Mouse (Mus musculus) limb, embryonic 14.5 days (tissue): ENCODE measurements around the gene Gimap9. TPM values are rescaled to one million over a fixed set of nuclear protein-coding genes. Genes with fewer than 3 reads are reported as not detected.

Experiments
- ATAC-seq: fragments of 200-750 bp; cut with Nextera tagmentation; 2 replicates; pipeline ENCODE4 v1.8.0; 2017; ENCODE audit warnings: low read depth, moderate number of reproducible peaks, moderate TSS enrichment; ENCODE audit not compliant: low FRiP score
- DNase-seq: peaks from one replicate; pipeline ENCODE4 v3.0.0-alpha.2; 2015; ENCODE audit warnings: low spot score
- H3K27ac ChIP-seq: fragments of 300-500 bp; sonication (generic); replicated peaks from 2 replicates; pipeline ENCODE4 v1.5.1; 2014; ENCODE audit warnings: low read depth, mild to moderate bottlenecking, low read length, moderate library complexity, mixed read lengths
- H3K27me3 ChIP-seq: fragments of 300-500 bp; sonication (generic); 2 replicates; pipeline ENCODE4 v1.6.1; 2014; ENCODE audit warnings: low read length, mixed read lengths; ENCODE audit not compliant: control insufficient read depth, insufficient read depth
- H3K36me3 ChIP-seq: fragments of 300-500 bp; sonication (generic); 2 replicates; pipeline ENCODE4 v1.6.1; 2014; ENCODE audit warnings: mild to moderate bottlenecking, low read length, moderate library complexity, mixed read lengths; ENCODE audit not compliant: control insufficient read depth, insufficient read depth
- H3K4me1 ChIP-seq: fragments of 300-500 bp; sonication (generic); 2 replicates; pipeline ENCODE4 v1.6.1; 2014; ENCODE audit warnings: antibody characterized with exemption, low read length, mixed read lengths; ENCODE audit not compliant: control insufficient read depth, insufficient read depth
- H3K4me2 ChIP-seq: fragments of 300-500 bp; sonication (generic); replicated peaks from 2 replicates; pipeline ENCODE4 v1.6.1; 2014; ENCODE audit warnings: low read depth, mild to moderate bottlenecking, low read length, moderate library complexity; ENCODE audit not compliant: severe bottlenecking
- H3K4me3 ChIP-seq: fragments of 300-500 bp; sonication (generic); replicated peaks from 2 replicates; pipeline ENCODE4 v1.5.1; 2014; ENCODE audit warnings: low read length
- H3K9ac ChIP-seq: fragments of 300-500 bp; sonication (generic); 2 replicates; pipeline ENCODE4 v1.6.1; 2014; ENCODE audit warnings: mild to moderate bottlenecking, low read depth, low read length, moderate library complexity; ENCODE audit not compliant: severe bottlenecking
- H3K9me3 ChIP-seq: fragments of 300-500 bp; sonication (generic); 2 replicates; pipeline ENCODE4 v1.6.1; 2016; ENCODE audit warnings: low read length; ENCODE audit not compliant: control insufficient read depth
- POLR2A ChIP-seq: fragments of 200-500 bp; IDR thresholded peaks from 2 replicates; pipeline ENCODE4 v1.8.0; 2012; ENCODE audit warnings: inconsistent platforms, mild to moderate bottlenecking, moderate library complexity, borderline replicate concordance; ENCODE audit not compliant: insufficient read depth, insufficient read length; ENCODE audit errors: extremely low read depth
- WGBS: fragments of 180-500 bp; shearing (Covaris S2); extraction: QIAGEN DNeasy Blood & Tissue Kit; methylation state at CpG from one replicate; pipeline ENCODE4 v1.1.7; 2014; 5-methylcytosine and 5-hydroxymethylcytosine counted together
- polyA plus RNA-seq, 2 experiments: library from polyadenylated mRNA; depleted of rRNA in 1 of 2; stranded (reverse) in 1 of 2; unstranded in 1 of 2; fragments of >200 nt; fragmentation: Nextera tagmentation in 1 of 2; extraction: Ambion mirVana in 1 of 2; gene quantifications; 2 replicates each; pipeline versions ENCODE4 v1.2.1 to v1.2.3; 2012 to 2014

Gimap9 gene
- polyA plus RNA-seq, 2 experiments, result 6.2 TPM

DNA sequence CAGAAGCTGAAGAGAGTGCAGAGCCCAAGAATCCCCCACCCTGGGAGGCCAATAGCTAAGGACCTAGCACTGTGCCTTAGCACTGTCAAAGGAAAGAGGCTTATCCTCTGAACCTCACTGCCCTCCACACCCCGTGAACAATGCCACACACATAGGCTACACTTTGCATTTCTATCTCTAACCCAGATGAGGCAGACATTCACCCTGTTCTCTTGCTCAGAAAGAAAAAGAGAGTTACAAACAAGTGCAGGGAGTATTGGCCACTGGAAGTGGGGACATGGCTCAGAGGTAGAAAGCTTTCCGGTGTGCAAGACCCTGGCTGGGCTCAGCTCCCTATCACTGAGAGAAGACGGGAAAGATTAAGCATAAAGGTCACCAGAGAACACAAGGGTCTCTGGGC lies 30.2 kb downstream of the Gimap9 start:
- Histone ChIP-seq H3K9ac (no peak overlapping the region), H3K36me3 (no peaks in the 10 kb centered on the region), H3K9me3 (no peaks in the 10 kb centered on the region), H3K27me3 (no peaks in the 10 kb centered on the region), H3K4me2 (no peak overlapping the region), H3K27ac (no peak overlapping the region), H3K4me1 (no peaks in the 10 kb centered on the region), H3K4me3 (no peak overlapping the region)
- no peak for ATAC-seq
- DNase-seq, result no peak
- 72% methylated on average over 3 of the region's 3 CpGs for whole genome bisulfite sequencing
- no peak for TF ChIP-seq POLR2A

DNA sequence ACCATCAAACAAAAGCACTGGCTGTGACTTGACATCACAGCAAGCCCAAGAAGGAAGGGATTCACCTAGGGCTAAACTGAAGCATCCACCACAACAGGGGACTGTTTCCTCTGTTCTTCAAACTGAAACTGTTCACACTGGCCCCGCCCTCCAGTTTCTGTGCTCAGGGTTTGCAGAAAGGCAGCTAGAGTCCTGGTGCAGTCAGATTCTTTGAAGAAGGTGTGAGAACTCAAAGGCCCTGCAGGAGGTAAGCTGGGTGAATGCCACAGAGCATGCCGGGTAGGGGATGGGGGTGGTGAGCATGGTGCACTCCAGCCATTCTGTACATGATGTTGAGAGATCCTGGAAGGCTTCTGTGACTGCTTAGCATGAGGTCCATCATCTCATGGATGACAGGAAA lies 42.5 kb downstream of the Gimap9 start, which contains the start of the genes Gm28053 and Gimap7:
Gene Gm28053, plus strand, starts transcription at position 153 of the 400 bp plus-strand sequence.
Gene Gimap7, plus strand, starts transcription at position 167 of the 400 bp plus-strand sequence.
- H3K4me1 ChIP-seq, result no peaks in the 10 kb centered on the region
- no peaks in the 10 kb centered on the region for H3K36me3 ChIP-seq
- no peak within 1 kb of the TSS for H3K4me3 ChIP-seq
- DNase-seq, result no peak
- WGBS, result 47% methylated on average over 2 of the region's 2 CpGs
- no peaks in the 10 kb centered on the region for H3K9me3 ChIP-seq
- H3K9ac ChIP-seq, result no peak within 1 kb of the TSS
- no peak for ATAC-seq
- no peak within 1 kb of the TSS for H3K27ac ChIP-seq
- TF ChIP-seq POLR2A, result no peak
- no peaks in the 10 kb centered on the region for H3K27me3 ChIP-seq
- H3K4me2 ChIP-seq, result no peak within 1 kb of the TSS

DNA sequence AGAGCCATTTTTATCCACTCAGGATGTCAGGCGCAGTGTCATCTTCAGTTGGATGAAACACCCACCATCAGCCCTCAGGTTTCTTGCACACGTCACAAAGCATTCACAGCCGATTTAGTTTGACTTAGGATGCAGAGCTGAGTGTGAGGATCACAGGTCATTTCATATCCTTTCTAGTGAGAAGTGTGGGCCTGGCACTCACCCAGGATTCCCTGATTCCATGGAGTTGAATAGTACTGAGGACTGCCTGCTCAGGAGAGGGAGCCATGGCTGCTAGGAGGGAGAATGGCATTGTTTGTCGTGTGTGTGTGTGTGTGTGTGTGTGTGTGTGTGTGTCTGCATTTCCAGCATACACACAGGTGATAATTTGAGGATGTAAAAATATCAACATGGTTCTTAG lies 44.4 kb downstream of the Gimap9 start:
- DNase-seq, result no peak
- H3K27me3 ChIP-seq, result no peaks in the 10 kb centered on the region
- no peak for TF ChIP-seq POLR2A
- H3K9me3 ChIP-seq, result no peaks in the 10 kb centered on the region
- no peak overlapping the region for H3K9ac ChIP-seq
- peaks cover 2% of the 10 kb centered on the region; the same call in 1 of the 2 replicates for H3K4me1 ChIP-seq
- H3K27ac ChIP-seq, result no peak overlapping the region
- H3K4me2 ChIP-seq, result no peak overlapping the region
- no peak for ATAC-seq
- H3K36me3 ChIP-seq, result no peaks in the 10 kb centered on the region
- 80% methylated on average over 4 of the region's 4 CpGs for WGBS
- no peak overlapping the region for H3K4me3 ChIP-seq

DNA sequence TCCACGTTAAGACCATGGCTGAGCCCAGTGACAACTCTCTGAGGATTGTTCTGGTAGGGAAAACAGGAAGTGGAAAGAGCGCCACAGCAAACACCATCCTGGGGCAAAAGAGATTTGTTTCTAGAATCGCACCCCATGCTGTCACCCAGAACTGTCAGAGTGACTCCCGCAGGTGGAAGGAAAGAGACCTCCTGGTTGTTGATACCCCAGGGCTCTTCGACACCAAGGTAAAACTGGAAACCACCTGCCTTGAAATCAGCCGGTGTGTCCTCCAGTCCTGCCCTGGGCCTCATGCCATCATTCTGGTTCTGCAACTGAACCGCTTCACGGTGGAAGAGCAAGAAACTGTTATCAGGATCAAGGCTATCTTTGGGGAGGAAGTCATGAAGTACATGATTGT lies 47.5 kb downstream of the Gimap9 start:
- ATAC-seq (no peak), DNase-seq (no peak)
- TF ChIP-seq POLR2A, result no peak
- H3K4me3 ChIP-seq, result no peak overlapping the region
- no peaks in the 10 kb centered on the region for H3K9me3 ChIP-seq
- H3K36me3 ChIP-seq, result no peaks in the 10 kb centered on the region
- H3K4me1 ChIP-seq, result peaks cover 8% of the 10 kb centered on the region; the same call in 1 of the 2 replicates
- no peak overlapping the region for H3K9ac ChIP-seq
- H3K27ac ChIP-seq, result no peak overlapping the region
- H3K27me3 ChIP-seq, result no peaks in the 10 kb centered on the region
- 77% methylated on average over 8 of the region's 8 CpGs for WGBS
- no peak overlapping the region for H3K4me2 ChIP-seq

DNA sequence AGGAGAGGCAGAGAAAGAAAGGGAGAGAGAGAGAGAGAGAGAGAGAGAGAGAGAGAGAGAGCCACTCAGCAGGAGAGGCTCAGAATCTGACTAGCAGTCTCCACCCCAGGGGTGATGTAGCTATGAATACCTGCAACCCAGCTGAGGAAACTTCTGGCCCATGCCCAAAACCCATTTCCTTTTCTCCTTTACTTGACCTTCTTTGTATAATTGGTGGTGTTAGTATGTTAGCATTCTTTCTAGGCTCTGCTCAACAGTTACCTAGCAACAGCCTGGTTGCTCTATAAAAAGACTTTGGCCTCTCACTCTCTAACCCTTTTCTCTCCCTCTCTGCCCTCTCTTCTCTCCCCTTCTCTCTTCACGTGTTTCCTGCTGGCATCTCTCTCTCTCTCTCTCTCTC lies 49.5 kb downstream of the Gimap9 start:
- peak; percentile 62; the same call in 1 of the 2 replicates for ATAC-seq
- 11% methylated on average over 1 of the region's 1 CpGs for WGBS

DNA sequence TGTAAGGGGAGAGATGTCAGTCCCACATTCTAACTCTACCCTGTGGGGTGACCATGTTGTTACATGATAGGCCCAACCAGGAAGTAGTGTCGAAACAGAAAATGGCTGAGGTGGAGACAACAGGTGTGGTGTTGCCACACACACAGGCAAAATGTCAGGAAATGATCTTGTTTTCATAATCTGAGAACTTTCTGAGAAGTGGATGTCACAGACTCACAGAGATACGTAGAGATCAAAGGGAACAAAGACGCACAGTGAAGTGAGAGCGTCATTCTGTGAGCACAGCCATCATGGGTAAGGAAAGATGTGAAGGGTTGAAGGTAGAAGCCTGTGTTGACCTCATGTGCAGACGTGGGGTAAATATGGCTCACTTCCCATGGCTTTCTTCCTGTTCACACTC lies 51.8 kb downstream of the Gimap9 start:
- 85% methylated on average over 5 of the region's 5 CpGs for WGBS

More for the DNA sequence above, 49.5 kb downstream of the Gimap9 start:
- Histone ChIP-seq H3K4me1 (peaks cover 8% of the 10 kb centered on the region; the same call in 1 of the 2 replicates), H3K27ac (no peak overlapping the region), H3K4me2 (no peak overlapping the region), H3K9me3 (no peaks in the 10 kb centered on the region), H3K27me3 (no peaks in the 10 kb centered on the region), H3K36me3 (no peaks in the 10 kb centered on the region), H3K4me3 (no peak overlapping the region), H3K9ac (no peak overlapping the region)
- peak; percentile 76 for DNase-seq
- TF ChIP-seq POLR2A, result no peak

More for the DNA sequence above, 51.8 kb downstream of the Gimap9 start:
- Histone ChIP-seq H3K27ac (no peak overlapping the region), H3K4me2 (no peak overlapping the region), H3K36me3 (no peaks in the 10 kb centered on the region), H3K9me3 (no peaks in the 10 kb centered on the region), H3K4me3 (no peak overlapping the region), H3K27me3 (no peaks in the 10 kb centered on the region), H3K9ac (no peak overlapping the region), H3K4me1 (peaks cover 8% of the 10 kb centered on the region; the same call in 1 of the 2 replicates)
- no peak for TF ChIP-seq POLR2A
- ATAC-seq, result no peak
- DNase-seq, result no peak

Other genes with a start within 250 kb of the Gimap9 start
- 43.5 and 62.1 TPM in 2 replicates for gene Zfp467, start 230.3 kb upstream of the Gimap9 start, polyA plus RNA-seq (2012; rRNA removed)
- gene Zfp467, start 230.3 kb upstream of the Gimap9 start, polyA plus RNA-seq (2014; fragmentation: Nextera tagmentation; extraction: Ambion mirVana), result 29.3 TPM in 2 replicates
- gene Sspo, start 227.9 kb upstream of the Gimap9 start, polyA plus RNA-seq (2012; rRNA removed), result 1.2 and 1.9 TPM in 2 replicates
- gene Sspo, start 227.9 kb upstream of the Gimap9 start, polyA plus RNA-seq (2014; fragmentation: Nextera tagmentation; extraction: Ambion mirVana), result 0.07 and 0.17 TPM in 2 replicates
- gene Atp6v0e2, start 138.5 kb upstream of the Gimap9 start, polyA plus RNA-seq (2012; rRNA removed), result 11.0 and 13.1 TPM in 2 replicates
- 7.8 and 8.7 TPM in 2 replicates for gene Atp6v0e2, start 138.5 kb upstream of the Gimap9 start, polyA plus RNA-seq (2014; fragmentation: Nextera tagmentation; extraction: Ambion mirVana)
- gene Lrrc61, start 121.3 kb upstream of the Gimap9 start, polyA plus RNA-seq (2012; rRNA removed), result 17.6 and 18.4 TPM in 2 replicates
- gene Lrrc61, start 121.3 kb upstream of the Gimap9 start, polyA plus RNA-seq (2014; fragmentation: Nextera tagmentation; extraction: Ambion mirVana), result 5.9 and 6.7 TPM in 2 replicates
- gene Rarres2, start 103.3 kb upstream of the Gimap9 start, polyA plus RNA-seq (2012; rRNA removed), result 15.2 and 19.7 TPM in 2 replicates
- gene Rarres2, start 103.3 kb upstream of the Gimap9 start, polyA plus RNA-seq (2014; fragmentation: Nextera tagmentation; extraction: Ambion mirVana), result 16.1 and 21.3 TPM in 2 replicates
- 0.78 TPM in 1 of 2 replicates, not detected in the other for gene Gm45021, start 86.5 kb upstream of the Gimap9 start, polyA plus RNA-seq (2012; rRNA removed)
- gene Gm45021, start 86.5 kb upstream of the Gimap9 start, polyA plus RNA-seq (2014; fragmentation: Nextera tagmentation; extraction: Ambion mirVana), result 0.94 TPM in 1 of 2 replicates, not detected in the other
- gene Repin1, start 82.2 kb upstream of the Gimap9 start, polyA plus RNA-seq (2012; rRNA removed), result 35.2 and 55.3 TPM in 2 replicates
- gene Repin1, start 82.2 kb upstream of the Gimap9 start, polyA plus RNA-seq (2014; fragmentation: Nextera tagmentation; extraction: Ambion mirVana), result 23.3 and 25.7 TPM in 2 replicates
- not detected in 2 replicates for gene Gm44965, start 82.2 kb upstream of the Gimap9 start, polyA plus RNA-seq (2012; rRNA removed)
- not detected in 2 replicates for gene Gm44965, start 82.2 kb upstream of the Gimap9 start, polyA plus RNA-seq (2014; fragmentation: Nextera tagmentation; extraction: Ambion mirVana)
- 4.8 and 6.4 TPM in 2 replicates for gene Zfp775, start 74.1 kb upstream of the Gimap9 start, polyA plus RNA-seq (2012; rRNA removed)
- 5.8 and 5.9 TPM in 2 replicates for gene Zfp775, start 74.1 kb upstream of the Gimap9 start, polyA plus RNA-seq (2014; fragmentation: Nextera tagmentation; extraction: Ambion mirVana)
- 1.1 and 1.5 TPM in 2 replicates for gene AI854703, start 49.4 kb upstream of the Gimap9 start, polyA plus RNA-seq (2012; rRNA removed)
- 0.76 and 0.87 TPM in 2 replicates for gene AI854703, start 49.4 kb upstream of the Gimap9 start, polyA plus RNA-seq (2014; fragmentation: Nextera tagmentation; extraction: Ambion mirVana)
- 2.3 TPM in 2 replicates for gene Gimap8, start 28.9 kb upstream of the Gimap9 start, polyA plus RNA-seq (2012; rRNA removed)
- 0.40 and 0.70 TPM in 2 replicates for gene Gimap8, start 28.9 kb upstream of the Gimap9 start, polyA plus RNA-seq (2014; fragmentation: Nextera tagmentation; extraction: Ambion mirVana)
- 9.6 and 9.7 TPM in 2 replicates for gene Gimap4, start 8.4 kb downstream of the Gimap9 start, polyA plus RNA-seq (2012; rRNA removed)
- gene Gimap4, start 8.4 kb downstream of the Gimap9 start, polyA plus RNA-seq (2014; fragmentation: Nextera tagmentation; extraction: Ambion mirVana), result 9.8 and 11.2 TPM in 2 replicates
- 11.4 and 15.0 TPM in 2 replicates for gene Gimap6, start 32.1 kb downstream of the Gimap9 start, polyA plus RNA-seq (2012; rRNA removed)
- 17.7 and 19.9 TPM in 2 replicates for gene Gimap6, start 32.1 kb downstream of the Gimap9 start, polyA plus RNA-seq (2014; fragmentation: Nextera tagmentation; extraction: Ambion mirVana)
- 0.82 TPM in 1 of 2 replicates, not detected in the other for gene Gm28053, start 42.5 kb downstream of the Gimap9 start, polyA plus RNA-seq (2012; rRNA removed)
- 1.2 and 2.2 TPM in 2 replicates for gene Gm28053, start 42.5 kb downstream of the Gimap9 start, polyA plus RNA-seq (2014; fragmentation: Nextera tagmentation; extraction: Ambion mirVana)
- not detected in 2 replicates for gene Gimap7, start 42.5 kb downstream of the Gimap9 start, polyA plus RNA-seq (2012; rRNA removed)
- gene Gimap7, start 42.5 kb downstream of the Gimap9 start, polyA plus RNA-seq (2014; fragmentation: Nextera tagmentation; extraction: Ambion mirVana), result not detected in 2 replicates
- 4.0 TPM in 2 replicates for gene Gimap1, start 62.9 kb downstream of the Gimap9 start, polyA plus RNA-seq (2012; rRNA removed)
- 10.9 and 11.9 TPM in 2 replicates for gene Gimap1, start 62.9 kb downstream of the Gimap9 start, polyA plus RNA-seq (2014; fragmentation: Nextera tagmentation; extraction: Ambion mirVana)
- gene Gimap5, start 70.1 kb downstream of the Gimap9 start, polyA plus RNA-seq (2012; rRNA removed), result 3.5 and 3.7 TPM in 2 replicates
- 3.8 and 4.9 TPM in 2 replicates for gene Gimap5, start 70.1 kb downstream of the Gimap9 start, polyA plus RNA-seq (2014; fragmentation: Nextera tagmentation; extraction: Ambion mirVana)
- not detected in 2 replicates for gene Gimap3, start 94.7 kb downstream of the Gimap9 start, polyA plus RNA-seq (2012; rRNA removed)
- not detected in 2 replicates for gene Gimap3, start 94.7 kb downstream of the Gimap9 start, polyA plus RNA-seq (2014; fragmentation: Nextera tagmentation; extraction: Ambion mirVana)
- gene Tmem176a, start 164.8 kb downstream of the Gimap9 start, polyA plus RNA-seq (2012; rRNA removed), result 49.7 and 61.3 TPM in 2 replicates
- 80.7 and 90.9 TPM in 2 replicates for gene Tmem176a, start 164.8 kb downstream of the Gimap9 start, polyA plus RNA-seq (2014; fragmentation: Nextera tagmentation; extraction: Ambion mirVana)
- 227 and 235 TPM in 2 replicates for gene Tmem176b, start 165.4 kb downstream of the Gimap9 start, polyA plus RNA-seq (2012; rRNA removed)
- gene Tmem176b, start 165.4 kb downstream of the Gimap9 start, polyA plus RNA-seq (2014; fragmentation: Nextera tagmentation; extraction: Ambion mirVana), result 232 and 255 TPM in 2 replicates
- gene Aoc1, start 196.8 kb downstream of the Gimap9 start, polyA plus RNA-seq (2012; rRNA removed), result 0.08 and 0.34 TPM in 2 replicates
- gene Aoc1, start 196.8 kb downstream of the Gimap9 start, polyA plus RNA-seq (2014; fragmentation: Nextera tagmentation; extraction: Ambion mirVana), result not detected in 2 replicates